Mouse (Mus musculus) lung, embryonic 16.5 days (tissue): ENCODE data around the gene Pip5kl1. TPM values are rescaled to one million over a fixed set of nuclear protein-coding genes. Genes with fewer than 3 reads are reported as not detected.
A peak's percentile ranks its signal among the peaks of the same experiment; 100 is the strongest.

Source experiments
- ATAC-seq: fragments of 200-750 bp; cut with Nextera tagmentation; 2 replicates; pipeline ENCODE4 v1.8.0; 2017; ENCODE audit warnings: low read depth, mild to moderate bottlenecking, moderate library complexity
- H3K27ac ChIP-seq: fragments of 300-500 bp; sonication (generic); 2 replicates; pipeline ENCODE4 v1.5.1; 2014; ENCODE audit warnings: mild to moderate bottlenecking, control low read depth, low read length
- H3K27me3 ChIP-seq: fragments of 300-500 bp; sonication (generic); 2 replicates; pipeline ENCODE4 v1.6.1; 2014; ENCODE audit warnings: low read depth, low read length, mixed read lengths; ENCODE audit not compliant: control insufficient read depth, insufficient read depth
- H3K36me3 ChIP-seq: fragments of 300-500 bp; sonication (generic); 2 replicates; pipeline ENCODE4 v1.6.1; 2014; ENCODE audit warnings: low read length; ENCODE audit not compliant: control insufficient read depth, insufficient read depth
- H3K4me1 ChIP-seq: fragments of 300-500 bp; sonication (generic); replicated peaks from 2 replicates; pipeline ENCODE4 v1.6.1; 2014; ENCODE audit warnings: low read length, mixed read lengths; ENCODE audit not compliant: control insufficient read depth, insufficient read depth
- H3K4me2 ChIP-seq: fragments of 300-500 bp; sonication (generic); 2 replicates; pipeline ENCODE4 v1.6.1; 2014; ENCODE audit warnings: low read depth, low read length, control low read depth
- H3K4me3 ChIP-seq: fragments of 300-500 bp; sonication (generic); 2 replicates; pipeline ENCODE4 v1.5.1; 2014; ENCODE audit warnings: mild to moderate bottlenecking, low read length, control low read depth
- H3K9ac ChIP-seq: fragments of 300-500 bp; sonication (generic); 2 replicates; pipeline ENCODE4 v1.6.1; 2014; ENCODE audit warnings: low read length, control low read depth
- H3K9me3 ChIP-seq: fragments of 300-500 bp; sonication (generic); 2 replicates; pipeline ENCODE4 v1.6.1; 2016; ENCODE audit warnings: low read length; ENCODE audit not compliant: control insufficient read depth
- WGBS: fragments of 180-500 bp; shearing (Covaris S2); extraction: QIAGEN DNeasy Blood & Tissue Kit; methylation state at CpG from one replicate; pipeline ENCODE4 v1.1.7; 2014; 5-methylcytosine and 5-hydroxymethylcytosine counted together
- polyA plus RNA-seq: library from polyadenylated mRNA; unstranded; fragments of >200 nt; fragmentation: Nextera tagmentation; extraction: Ambion mirVana; gene quantifications from 2 replicates; pipeline ENCODE4 v1.2.1, GENCODE M21; 2015

Gene Pip5kl1
- polyA plus RNA-seq = 0.15 and 0.34 TPM in 2 replicates

- Histone ChIP-seq H3K27me3 (peaks cover 24% of the 10 kb centered on the region), H3K27ac (no peak within 1 kb of the TSS), H3K4me2 (peak within 1 kb of the TSS; percentile 74), H3K4me3 (peak within 1 kb of the TSS; percentile 37), H3K36me3 (peaks cover 5% of the 10 kb centered on the region), H3K4me1 (peaks cover 18% of the 10 kb centered on the region), H3K9me3 (no peaks in the 10 kb centered on the region), H3K9ac (peak within 1 kb of the TSS; percentile 47)
- no peak for ATAC-seq
- 69% methylated on average over 6 of the region's 6 CpGs for WGBS
These were observed at the start of gene Pip5kl1 for GRCm38 (mm10) chr2:32574497-32574896. Gene Pip5kl1, plus strand, starts transcription at chr2:32574797.

- 84% methylated on average over 12 of the region's 12 CpGs for WGBS
These were observed 48.8 kb upstream of the Pip5kl1 start for GRCm38 (mm10) chr2:32525816-32526215.

GRCm38 (mm10) chr2:32527468-32527966 is 47.1 kb upstream of the Pip5kl1 start:
- Histone ChIP-seq H3K4me3 (no peak overlapping the region), H3K27me3 (no peaks in the 10 kb centered on the region), H3K9me3 (no peaks in the 10 kb centered on the region), H3K36me3 (no peaks in the 10 kb centered on the region), H3K4me1 (no peaks in the 10 kb centered on the region), H3K27ac (no peak overlapping the region), H3K9ac (no peak overlapping the region), H3K4me2 (no peak overlapping the region)
- 78% methylated on average over 14 of the region's 14 CpGs for WGBS
- no peak for ATAC-seq

More at GRCm38 (mm10) chr2:32525816-32526215, 48.8 kb upstream of the Pip5kl1 start:
- Histone ChIP-seq H3K27me3 (no peaks in the 10 kb centered on the region), H3K9me3 (no peaks in the 10 kb centered on the region), H3K36me3 (no peaks in the 10 kb centered on the region), H3K4me3 (no peak overlapping the region), H3K4me2 (no peak overlapping the region), H3K27ac (no peak overlapping the region), H3K4me1 (no peaks in the 10 kb centered on the region), H3K9ac (no peak overlapping the region)
- ATAC-seq = no peak

GRCm38 (mm10) chr2:32528326-32528725 is 46.3 kb upstream of the Pip5kl1 start:
- Histone ChIP-seq H3K4me3 (no peak overlapping the region), H3K4me2 (no peak overlapping the region), H3K27me3 (no peaks in the 10 kb centered on the region), H3K36me3 (no peaks in the 10 kb centered on the region), H3K9ac (no peak overlapping the region), H3K27ac (no peak overlapping the region), H3K9me3 (no peaks in the 10 kb centered on the region), H3K4me1 (peaks cover under 1% of the 10 kb centered on the region; the same call in 1 of the 2 replicates)
- WGBS = 73% methylated on average over 1 of the region's 1 CpGs
- no peak for ATAC-seq

GRCm38 (mm10) chr2:32530479-32530878 is 44.1 kb upstream of the Pip5kl1 start:
- Histone ChIP-seq H3K27me3 (no peaks in the 10 kb centered on the region), H3K9ac (no peak overlapping the region), H3K27ac (no peak overlapping the region), H3K36me3 (no peaks in the 10 kb centered on the region), H3K4me1 (peaks cover 10% of the 10 kb centered on the region), H3K9me3 (no peaks in the 10 kb centered on the region), H3K4me3 (no peak overlapping the region), H3K4me2 (no peak overlapping the region)
- ATAC-seq = no peak
- 67% methylated on average over 2 of the region's 2 CpGs for WGBS

GRCm38 (mm10) chr2:32533163-32533562 is 41.4 kb upstream of the Pip5kl1 start:
- Histone ChIP-seq H3K27ac (no peak overlapping the region), H3K36me3 (no peaks in the 10 kb centered on the region), H3K9me3 (no peaks in the 10 kb centered on the region), H3K27me3 (no peaks in the 10 kb centered on the region), H3K9ac (no peak overlapping the region), H3K4me1 (peaks cover 32% of the 10 kb centered on the region), H3K4me2 (no peak overlapping the region), H3K4me3 (no peak overlapping the region)
- WGBS = 70% methylated on average over 2 of the region's 2 CpGs
- ATAC-seq = no peak

GRCm38 (mm10) chr2:32534061-32534732 is 40.4 kb upstream of the Pip5kl1 start:
- Histone ChIP-seq H3K27ac (peak overlapping the region; percentile 96), H3K4me1 (peaks cover 42% of the 10 kb centered on the region), H3K27me3 (no peaks in the 10 kb centered on the region), H3K9me3 (no peaks in the 10 kb centered on the region), H3K36me3 (no peaks in the 10 kb centered on the region), H3K4me3 (peak overlapping the region; percentile 87), H3K9ac (peak overlapping the region; percentile 64), H3K4me2 (peak overlapping the region; percentile 71)
- WGBS = 7% methylated on average over 13 of the region's 13 CpGs
- ATAC-seq = peak; percentile 44

GRCm38 (mm10) chr2:32534733-32535471 is 39.7 kb upstream of the Pip5kl1 start, which contains the start of gene Fam102a:
Gene Fam102a, plus strand, starts transcription at chr2:32535332.
- Histone ChIP-seq H3K9ac (peak within 1 kb of the TSS; percentile 92), H3K4me1 (peaks cover 49% of the 10 kb centered on the region), H3K36me3 (no peaks in the 10 kb centered on the region), H3K4me2 (peak within 1 kb of the TSS; percentile 87), H3K4me3 (peak within 1 kb of the TSS; percentile 87), H3K27me3 (no peaks in the 10 kb centered on the region), H3K27ac (peak within 1 kb of the TSS; percentile 98), H3K9me3 (no peaks in the 10 kb centered on the region)
- ATAC-seq = peak; percentile 95
- under 1% methylated on average over 59 of the region's 67 CpGs for WGBS

GRCm38 (mm10) chr2:32535501-32535991 is 39.1 kb upstream of the Pip5kl1 start:
- Histone ChIP-seq H3K27ac (peak overlapping the region; percentile 98), H3K36me3 (no peaks in the 10 kb centered on the region), H3K4me1 (peaks cover 55% of the 10 kb centered on the region), H3K27me3 (no peaks in the 10 kb centered on the region), H3K9ac (peak overlapping the region; percentile 92), H3K9me3 (no peaks in the 10 kb centered on the region), H3K4me3 (peak overlapping the region; percentile 87), H3K4me2 (peak overlapping the region; percentile 87)
- WGBS = 0% methylated on average over 28 of the region's 56 CpGs
- ATAC-seq = peak; percentile 60
